Mouse (Mus musculus): ENCODE data around the gene BC051142. TPM values are rescaled to one million over a fixed set of nuclear protein-coding genes. Genes with fewer than 3 reads are reported as not detected.

Gene BC051142
- 3.6 and 4.1 TPM in 2 replicates for polyA plus RNA-seq (2015; fragmentation: Nextera tagmentation; extraction: Ambion mirVana)

- Histone ChIP-seq H3K9me3 (no peaks in the 10 kb centered on the region), H3K4me2 (peak within 1 kb of the TSS; percentile 62), H3K9ac (peak within 1 kb of the TSS; percentile 86), H3K4me3 (peak within 1 kb of the TSS; percentile 58), H3K36me3 (no peaks in the 10 kb centered on the region), H3K27ac (peak within 1 kb of the TSS; percentile 98), H3K4me1 (replicated peaks) (peaks cover 8% of the 10 kb centered on the region), H3K27me3 (no peaks in the 10 kb centered on the region)
- 6% methylated on average over 34 of the region's 34 CpGs for WGBS
- peak; percentile 97 for ATAC-seq (ENCODE audit: low FRiP score)
These were observed at the start of gene BC051142 for GRCm38 (mm10) chr17:34398711-34399393. TSS of gene BC051142 (plus strand) at chr17:34398820.

DNA sequence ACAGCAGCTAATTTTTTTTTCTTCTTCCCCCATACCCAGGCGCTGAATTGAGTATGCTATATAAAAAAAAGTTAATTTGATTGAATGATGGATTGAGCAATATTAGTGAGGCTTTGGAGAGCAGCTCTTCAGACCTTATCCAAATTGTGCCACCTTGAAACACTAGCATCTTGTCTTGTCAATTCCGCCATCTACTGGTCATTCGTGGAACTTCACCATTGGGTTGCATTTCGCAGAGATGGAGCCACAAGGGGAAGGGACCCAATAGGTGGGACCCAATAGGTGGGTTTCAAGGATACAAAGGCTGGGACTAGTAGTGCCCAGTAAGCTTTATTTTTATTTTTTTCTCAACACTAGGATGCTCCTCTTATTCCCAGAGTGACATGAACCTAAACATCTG, 49.2 kb upstream of the BC051142 start:
- Histone ChIP-seq H3K27ac (no peak overlapping the region), H3K27me3 (0 out of 2 replicates have a peak, but pooled peaks cover 4% of the 10 kb centered on the region), H3K9ac (no peak overlapping the region), H3K4me1 (replicated peaks) (no peaks in the 10 kb centered on the region), H3K36me3 (no peaks in the 10 kb centered on the region), H3K9me3 (no peaks in the 10 kb centered on the region), H3K4me3 (no peak overlapping the region), H3K4me2 (no peak overlapping the region)
- ATAC-seq (ENCODE audit: low FRiP score) = no peak
- WGBS = 2% methylated on average over 4 of the region's 4 CpGs

GRCm38 (mm10) chr17:34354539-34354938, 44.1 kb upstream of the BC051142 start, which contains the start of gene Btnl2:
TSS of gene Btnl2 (plus strand) at chr17:34354822.
- no peak for ATAC-seq (ENCODE audit: low FRiP score)
- Histone ChIP-seq H3K9ac (no peak within 1 kb of the TSS), H3K4me2 (no peak within 1 kb of the TSS), H3K36me3 (no peaks in the 10 kb centered on the region), H3K27ac (no peak within 1 kb of the TSS), H3K4me1 (replicated peaks) (no peaks in the 10 kb centered on the region), H3K9me3 (no peaks in the 10 kb centered on the region), H3K4me3 (no peak within 1 kb of the TSS), H3K27me3 (0 out of 2 replicates have a peak, but pooled peaks cover 4% of the 10 kb centered on the region)
- 88% methylated on average over 5 of the region's 5 CpGs for WGBS

GRCm38 (mm10) chr17:34354940-34355339, 43.7 kb upstream of the BC051142 start:
- WGBS = 92% methylated on average over 1 of the region's 1 CpGs
- Histone ChIP-seq H3K4me3 (no peak overlapping the region), H3K36me3 (no peaks in the 10 kb centered on the region), H3K27me3 (0 out of 2 replicates have a peak, but pooled peaks cover 4% of the 10 kb centered on the region), H3K9me3 (no peaks in the 10 kb centered on the region), H3K27ac (no peak overlapping the region), H3K4me1 (replicated peaks) (no peaks in the 10 kb centered on the region), H3K4me2 (no peak overlapping the region), H3K9ac (no peak overlapping the region)
- ATAC-seq (ENCODE audit: low FRiP score) = no peak

DNA sequence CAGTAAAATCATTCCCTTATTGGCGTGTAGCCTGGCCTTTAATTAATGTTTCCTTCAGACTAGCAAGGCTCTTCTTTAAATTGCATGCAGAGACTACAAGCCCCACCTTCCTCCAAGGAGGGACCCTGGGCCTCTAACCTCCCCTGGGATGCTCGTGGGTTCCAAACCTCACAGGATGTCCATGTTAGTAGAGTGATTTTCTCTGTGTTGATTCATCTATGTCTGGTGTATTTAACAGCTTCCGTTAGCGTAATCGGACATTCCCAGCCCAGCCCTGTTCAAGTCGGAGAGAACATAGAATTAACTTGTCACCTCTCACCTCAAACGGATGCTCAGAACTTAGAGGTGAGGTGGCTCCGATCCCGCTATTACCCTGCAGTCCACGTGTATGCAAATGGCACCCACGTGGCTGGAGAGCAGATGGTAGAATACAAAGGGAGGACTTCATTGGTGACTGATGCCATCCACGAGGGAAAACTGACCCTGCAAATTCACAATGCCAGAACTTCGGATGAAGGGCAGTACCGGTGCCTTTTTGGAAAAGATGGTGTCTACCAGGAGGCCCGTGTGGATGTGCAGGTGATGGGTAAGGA, 35.6 kb upstream of the BC051142 start:
- Histone ChIP-seq H3K4me3 (no peak overlapping the region), H3K36me3 (no peaks in the 10 kb centered on the region), H3K27ac (no peak overlapping the region), H3K4me2 (no peak overlapping the region), H3K9ac (no peak overlapping the region), H3K27me3 (no peaks in the 10 kb centered on the region), H3K4me1 (replicated peaks) (no peaks in the 10 kb centered on the region), H3K9me3 (no peaks in the 10 kb centered on the region)
- ATAC-seq (ENCODE audit: low FRiP score) = no peak
- WGBS = 83% methylated on average over 15 of the region's 15 CpGs

GRCm38 (mm10) chr17:34363676-34364310, 34.8 kb upstream of the BC051142 start:
- no peaks in the 10 kb centered on the region for H3K36me3 ChIP-seq
- H3K4me3 ChIP-seq = no peak overlapping the region
- H3K9ac ChIP-seq = no peak overlapping the region
- ATAC-seq (ENCODE audit: low FRiP score) = no peak
- H3K4me2 ChIP-seq = no peak overlapping the region
- H3K9me3 ChIP-seq = no peaks in the 10 kb centered on the region
- no peaks in the 10 kb centered on the region for H3K27me3 ChIP-seq
- no peaks in the 10 kb centered on the region for H3K4me1 ChIP-seq (replicated peaks)
- no peak overlapping the region for H3K27ac ChIP-seq
- 93% methylated on average over 3 of the region's 3 CpGs for WGBS

DNA sequence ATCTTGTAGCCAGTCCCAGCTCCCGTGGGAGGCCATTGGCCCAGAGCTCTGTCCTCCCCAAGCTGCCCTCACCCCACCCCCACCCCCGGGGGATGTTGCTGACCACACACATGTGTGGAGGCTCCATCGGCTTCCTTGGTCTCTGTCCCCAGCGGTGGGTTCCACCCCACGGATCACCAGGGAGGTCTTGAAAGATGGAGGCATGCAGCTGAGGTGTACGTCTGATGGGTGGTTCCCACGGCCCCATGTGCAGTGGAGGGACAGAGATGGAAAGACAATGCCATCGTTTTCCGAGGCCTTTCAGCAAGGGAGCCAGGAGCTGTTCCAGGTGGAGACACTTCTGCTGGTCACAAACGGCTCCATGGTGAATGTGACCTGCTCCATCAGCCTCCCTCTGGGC, 33.6 kb upstream of the BC051142 start:
- no peak for ATAC-seq (ENCODE audit: low FRiP score)
- H3K4me2 ChIP-seq = no peak overlapping the region
- H3K9ac ChIP-seq = no peak overlapping the region
- 78% methylated on average over 10 of the region's 10 CpGs for WGBS
- no peaks in the 10 kb centered on the region for H3K4me1 ChIP-seq (replicated peaks)
- no peaks in the 10 kb centered on the region for H3K9me3 ChIP-seq
- H3K36me3 ChIP-seq = no peaks in the 10 kb centered on the region
- H3K4me3 ChIP-seq = no peak overlapping the region
- no peak overlapping the region for H3K27ac ChIP-seq
- H3K27me3 ChIP-seq = no peaks in the 10 kb centered on the region

- Histone ChIP-seq H3K4me1 (replicated peaks) (no peaks in the 10 kb centered on the region), H3K4me3 (no peak overlapping the region), H3K9ac (no peak overlapping the region), H3K36me3 (no peaks in the 10 kb centered on the region), H3K4me2 (no peak overlapping the region), H3K27ac (no peak overlapping the region), H3K27me3 (no peaks in the 10 kb centered on the region), H3K9me3 (no peaks in the 10 kb centered on the region)
- WGBS = 87% methylated on average over 4 of the region's 4 CpGs
- no peak for ATAC-seq (ENCODE audit: low FRiP score)
These were observed 28.1 kb upstream of the BC051142 start for GRCm38 (mm10) chr17:34370563-34370962.

GRCm38 (mm10) chr17:34373055-34373709, 25.4 kb upstream of the BC051142 start:
- 84% methylated on average over 6 of the region's 6 CpGs for WGBS
- H3K4me1 ChIP-seq (replicated peaks) = no peaks in the 10 kb centered on the region
- H3K27ac ChIP-seq = no peak overlapping the region
- no peaks in the 10 kb centered on the region for H3K27me3 ChIP-seq
- no peak overlapping the region for H3K9ac ChIP-seq
- ATAC-seq (ENCODE audit: low FRiP score) = no peak
- no peaks in the 10 kb centered on the region for H3K36me3 ChIP-seq
- no peak overlapping the region for H3K4me3 ChIP-seq
- H3K9me3 ChIP-seq = no peaks in the 10 kb centered on the region
- H3K4me2 ChIP-seq = no peak overlapping the region

- 81% methylated on average over 2 of the region's 2 CpGs for WGBS
- ATAC-seq (ENCODE audit: low FRiP score) = no peak
- no peaks in the 10 kb centered on the region for H3K9me3 ChIP-seq
These were observed 21.8 kb upstream of the BC051142 start, which contains the start of gene Btnl1 for GRCm38 (mm10) chr17:34376847-34377246. TSS of gene Btnl1 (plus strand) at chr17:34377132.

GRCm38 (mm10) chr17:34377450-34378209, 21.0 kb upstream of the BC051142 start:
- Histone ChIP-seq H3K4me3 (no peak overlapping the region), H3K27ac (no peak overlapping the region), H3K9ac (no peak overlapping the region), H3K4me2 (no peak overlapping the region), H3K36me3 (no peaks in the 10 kb centered on the region), H3K9me3 (no peaks in the 10 kb centered on the region), H3K4me1 (replicated peaks) (no peaks in the 10 kb centered on the region), H3K27me3 (no peaks in the 10 kb centered on the region)
- WGBS = 63% methylated on average over 6 of the region's 6 CpGs
- no peak for ATAC-seq (ENCODE audit: low FRiP score)

More at GRCm38 (mm10) chr17:34376847-34377246, 21.8 kb upstream of the BC051142 start, which contains the start of gene Btnl1:
- Histone ChIP-seq H3K4me3 (no peak within 1 kb of the TSS), H3K4me2 (no peak within 1 kb of the TSS), H3K27me3 (no peaks in the 10 kb centered on the region), H3K27ac (no peak within 1 kb of the TSS), H3K9ac (no peak within 1 kb of the TSS), H3K4me1 (replicated peaks) (no peaks in the 10 kb centered on the region), H3K36me3 (no peaks in the 10 kb centered on the region)
